Comparison of ENCODE assay signal across 21 mouse cellular contexts in the genomic region with DNA sequence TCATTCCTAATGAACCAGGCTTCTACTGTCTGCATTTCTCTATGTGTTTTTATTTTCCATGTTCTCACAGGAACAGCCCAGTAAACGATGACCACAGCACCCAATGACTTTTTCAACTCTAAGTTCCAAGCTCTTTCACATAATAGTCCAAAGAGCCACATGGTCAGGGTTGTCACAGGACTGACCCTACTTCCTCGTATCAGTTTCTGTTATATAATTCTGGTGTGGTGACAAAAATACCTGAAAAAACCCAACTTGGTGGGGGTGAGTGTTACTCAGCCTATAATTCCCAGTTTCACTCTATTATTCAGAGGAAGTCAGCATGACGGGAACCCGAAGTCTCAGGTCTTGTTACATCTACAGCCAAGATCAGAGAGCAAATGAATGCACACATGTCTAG. TPM values are rescaled to one million over a fixed set of nuclear protein-coding genes. Genes with fewer than 3 reads are reported as not detected.
DNase-seq lines count a peak whose midpoint lies in the region; ATAC-seq and TF ChIP-seq lines count a peak whose summit lies in the region.
"Had no signal": no experiment of that assay in that cellular context is flagged by ENCODE, and none has a peak within 500 bp of the region (broad histone marks: within the 10 kb centered on the region; RNA-seq: fewer than 3 reads in every experiment).

No protein-coding gene starts in this region.

- H3K36me3 ChIP-seq in heart, adult 2 months (ENCODE audit: control insufficient read depth, insufficient read depth, low read length), result peaks cover 33% of the 10 kb centered on the region
- H3K36me3 ChIP-seq in heart, embryonic 16.5 days (ENCODE audit: control insufficient read depth, insufficient read depth), result 0 out of 2 replicates have a peak, but pooled peaks cover 2% of the 10 kb centered on the region
- no peaks in the 10 kb centered on the region for H3K36me3 ChIP-seq in heart, embryonic 10.5 days
- H3K36me3 ChIP-seq in CH12.LX (replicated peaks in 1 of 2; ENCODE audit: control insufficient read depth in 1 of 2, insufficient read depth in 1 of 2, low read length in 1 of 2), result peaks cover 0 to 2% of the 10 kb centered on the region in 2 experiments
- H3K36me3 ChIP-seq: embryonic facial prominence, embryonic 13.5 days; forebrain, embryonic 12.5 days; hindbrain, embryonic 15.5 days had no signal

- in situ Hi-C loops in CH12.LX (cut with MboI; ENCODE audit: low pct_ligation_motif_present, low pct_unique_long_range_greater_than_20kb, low sequenced_read_pairs), result loop anchor here (10.0 kb wide), 1 partner anchor 54 kb away; no protein-coding TSS in a partner anchor

- no peak overlapping the region for H3K4me3 ChIP-seq in heart, adult 2 months
- H3K4me3 ChIP-seq in heart, embryonic 16.5 days (ENCODE audit: low read length), result no peak overlapping the region
- no peak overlapping the region for H3K4me3 ChIP-seq in heart, embryonic 10.5 days
- H3K4me3 ChIP-seq in CH12.LX (replicated peaks in 1 of 3; ENCODE audit: low read depth in 2 of 3, low read length in 2 of 3, poor library complexity in 1 of 3), result no peak overlapping the region
- H3K4me3 ChIP-seq: embryonic facial prominence, embryonic 13.5 days; forebrain, embryonic 12.5 days; hindbrain, embryonic 15.5 days had no signal

- no peak overlapping the region for H3K9ac ChIP-seq in heart, adult 2 months (ENCODE audit: low read depth, low read length)
- no peak overlapping the region for H3K9ac ChIP-seq in heart, embryonic 16.5 days (ENCODE audit: low read length)
- H3K9ac ChIP-seq in CH12.LX (ENCODE audit: insufficient read depth, low read depth), result no peak overlapping the region
- H3K9ac ChIP-seq: embryonic facial prominence, embryonic 13.5 days; forebrain, embryonic 12.5 days; hindbrain, embryonic 15.5 days had no signal

- TF ChIP-seq RAD21 in CH12.LX (IDR thresholded peaks at IDR 0.05; ENCODE audit: low read depth, low read length), result no peak

- peaks cover 19% of the 10 kb centered on the region for H3K4me1 ChIP-seq in heart, adult 2 months (ENCODE audit: control insufficient read depth, insufficient read depth, low read length)
- H3K4me1 ChIP-seq in heart, embryonic 16.5 days (ENCODE audit: control insufficient read depth, insufficient read depth, low read length), result peaks cover 46% of the 10 kb centered on the region
- H3K4me1 ChIP-seq in heart, embryonic 10.5 days, result peaks cover 36% of the 10 kb centered on the region
- peaks cover 15 to 41% of the 10 kb centered on the region in 2 experiments; a peak in 3 of 4 replicates for H3K4me1 ChIP-seq in CH12.LX (ENCODE audit: control insufficient read depth in 1 of 2, insufficient read depth in 2 of 2)
- H3K4me1 ChIP-seq: forebrain, embryonic 12.5 days; hindbrain, embryonic 15.5 days had no signal

- intact Hi-C loops in heart, adult 2 months (cut with DNase I), result no loop called here
- intact Hi-C loops in heart, postnatal 10 days (cut with DNase I), result no loop called here

- 70% methylated on average over 4 of the region's 4 CpGs for WGBS in heart, adult 2 months
- WGBS in heart, embryonic 16.5 days, result 87% methylated on average over 4 of the region's 4 CpGs
- 87% methylated on average over 4 of the region's 4 CpGs for WGBS in heart, embryonic 10.5 days

- no peak for ATAC-seq in heart, embryonic 16.5 days (replicated peaks; ENCODE audit: extremely low read depth, insufficient read depth, low FRiP score)
- peak; percentile 35 for ATAC-seq in megakaryocyte, adult 5-6 weeks (ENCODE audit: poor library complexity, severe bottlenecking)
- ATAC-seq: forebrain, embryonic 16.5 days; inflammation-experienced regulatory T-cells, adult 6 months had no signal

- no peak for TF ChIP-seq POLR2A in heart, adult 2 months (IDR thresholded peaks at IDR 0.05; ENCODE audit: insufficient read depth, low read depth, low read length)
- no peak for TF ChIP-seq POLR2A in CH12.LX (IDR thresholded peaks at IDR 0.05; ENCODE audit: low read depth, low read length)

- no peaks in the 10 kb centered on the region for H3K9me3 ChIP-seq in heart, embryonic 16.5 days (replicated peaks; ENCODE audit: control insufficient read depth, low read length)
- no peaks in the 10 kb centered on the region for H3K9me3 ChIP-seq in heart, embryonic 10.5 days
- no peaks in the 10 kb centered on the region for H3K9me3 ChIP-seq in CH12.LX (replicated peaks; ENCODE audit: low read length)
- H3K9me3 ChIP-seq: embryonic facial prominence, embryonic 13.5 days; forebrain, embryonic 12.5 days; hindbrain, embryonic 15.5 days had no signal

- TF ChIP-seq EP300 in heart, adult 2 months (IDR thresholded peaks at IDR 0.05; ENCODE audit: insufficient read depth, low read depth, low read length), result no peak
- peak; percentile 56; the same call in 1 of the 2 replicates for TF ChIP-seq EP300 in CH12.LX (IDR thresholded peaks at IDR 0.05; ENCODE audit: low read length)

- DNase-seq in heart, adult 2 months, result no peak
- DNase-seq in heart, postnatal 10 days, result no peak
- no peak for DNase-seq in heart, embryonic 10.5 days (ENCODE audit: low spot score)
- peak; percentile 21 for DNase-seq in CH12.LX (ENCODE audit: extremely low read depth)
- no peak for DNase-seq in lung, postnatal 10 days
- no peak for DNase-seq in neural tube, embryonic 10.5 days (ENCODE audit: extremely low spot score, low spot score)
- DNase-seq: adrenal gland, adult 8-10 months; adrenal gland, postnatal 36 days; cerebellum, adult 11 months; cerebellum, adult 9-10 months; cerebellum, postnatal 25 days; gastrocnemius, postnatal 10 days; heart, postnatal 14 days; kidney, adult 18-20 months had no signal

- dilution Hi-C loops in CH12.LX (cut with MboI; ENCODE audit: extremely low pct_ligation_motif_present, extremely low pct_unique_long_range_greater_than_20kb, low sequenced_read_pairs), result no loop called here

- no peak for TF ChIP-seq CTCF in heart, adult 2 months (IDR thresholded peaks at IDR 0.05)
- TF ChIP-seq CTCF in CH12.LX (conservative IDR thresholded peaks at IDR 0.05 in 1 of 2, IDR thresholded peaks at IDR 0.05 in 1 of 2; ENCODE audit: low read depth in 2 of 2, low read length in 2 of 2), result no peak

- H3K27ac ChIP-seq in heart, adult 2 months, result peak overlapping the region; percentile 34; the same call in 1 of the 2 replicates
- peak overlapping the region; percentile 38 for H3K27ac ChIP-seq in heart, embryonic 16.5 days (ENCODE audit: low read length)
- no peak overlapping the region for H3K27ac ChIP-seq in heart, embryonic 10.5 days
- no peak overlapping the region for H3K27ac ChIP-seq in CH12.LX (ENCODE audit: insufficient read depth, low read depth)
- H3K27ac ChIP-seq: embryonic facial prominence, embryonic 13.5 days; forebrain, embryonic 12.5 days; hindbrain, embryonic 15.5 days had no signal

- H3K79me2 ChIP-seq in heart, adult 2 months (replicated peaks; ENCODE audit: control insufficient read depth, insufficient read depth, low read length), result peaks cover 3% of the 10 kb centered on the region; the same call in 1 of the 2 replicates
- peaks cover 4% of the 10 kb centered on the region for H3K79me2 ChIP-seq in CH12.LX (replicated peaks; ENCODE audit: control insufficient read depth, extremely low read depth, insufficient read depth, poor library complexity, severe bottlenecking)

- no peak overlapping the region for H3K4me2 ChIP-seq in heart, embryonic 16.5 days (ENCODE audit: low read depth, low read length)
- peak overlapping the region; percentile 50 for H3K4me2 ChIP-seq in CH12.LX (ENCODE audit: insufficient read depth, low read depth, poor library complexity, severe bottlenecking)
- H3K4me2 ChIP-seq: embryonic facial prominence, embryonic 13.5 days; forebrain, embryonic 12.5 days; hindbrain, embryonic 15.5 days had no signal

- H3K27me3 ChIP-seq in heart, adult 2 months (ENCODE audit: control insufficient read depth, insufficient read depth, low read length), result no peaks in the 10 kb centered on the region
- H3K27me3 ChIP-seq in heart, embryonic 16.5 days (ENCODE audit: control insufficient read depth, insufficient read depth, low read length), result no peaks in the 10 kb centered on the region
- H3K27me3 ChIP-seq in heart, embryonic 10.5 days (ENCODE audit: insufficient read depth, poor library complexity, severe bottlenecking), result no peaks in the 10 kb centered on the region
- H3K27me3 ChIP-seq in CH12.LX (replicated peaks), result no peaks in the 10 kb centered on the region
- H3K27me3 ChIP-seq: embryonic facial prominence, embryonic 13.5 days; forebrain, embryonic 12.5 days; hindbrain, embryonic 15.5 days had no signal

TF ChIP-seq in CH12.LX, 34 proteins besides CTCF, POLR2A, EP300 and RAD21 (continues in another document):
- peak; percentile 38 for TF ChIP-seq BHLHE40 (IDR thresholded peaks at IDR 0.05; ENCODE audit: low read depth, low read length)
- TF ChIP-seq ZNF384 (IDR thresholded peaks at IDR 0.05; ENCODE audit: low read depth, low read length), result no peak
- no peak for TF ChIP-seq RCOR1 (conservative IDR thresholded peaks at IDR 0.05; ENCODE audit: low read depth, low read length)
- no peak for TF ChIP-seq TCF12 (IDR thresholded peaks at IDR 0.05; ENCODE audit: low read depth, low read length)
- TF ChIP-seq E2F4 (IDR thresholded peaks at IDR 0.05; ENCODE audit: insufficient replicate concordance, low read depth, low read length), result no peak
- no peak for TF ChIP-seq USF2 (conservative IDR thresholded peaks at IDR 0.05; ENCODE audit: low read depth, low read length)
- no peak for TF ChIP-seq CHD2 (IDR thresholded peaks at IDR 0.05; ENCODE audit: low read length)
- TF ChIP-seq ETS1 (conservative IDR thresholded peaks at IDR 0.05; ENCODE audit: low read depth, low read length), result peak; percentile 43; the same call in 1 of the 2 replicates
- no peak for TF ChIP-seq NRF1 (IDR thresholded peaks at IDR 0.05; ENCODE audit: low read depth, low read length)
- no peak for TF ChIP-seq MAFK (IDR thresholded peaks at IDR 0.05; ENCODE audit: insufficient replicate concordance, low read length)
- TF ChIP-seq MAX (IDR thresholded peaks at IDR 0.05; ENCODE audit: low read length), result peak; percentile 51; the same call in 1 of the 2 replicates
- TF ChIP-seq NELFE (IDR thresholded peaks at IDR 0.05; ENCODE audit: low read depth, low read length), result no peak
- TF ChIP-seq PAX5 (IDR thresholded peaks at IDR 0.05; ENCODE audit: low read length), result no peak
- TF ChIP-seq MYC (IDR thresholded peaks at IDR 0.05; ENCODE audit: low read depth, low read length), result peak; percentile 77
- peak; percentile 41; the same call in 1 of the 2 replicates for TF ChIP-seq IRF4 (IDR thresholded peaks at IDR 0.05; ENCODE audit: low read depth, low read length)

RNA-seq across cellular contexts. Expression of a gene that starts 45.5 kb away (rescaled TPM):
- total RNA-seq in heart, adult 2 months (2021), result 10 to 100 TPM; 64.1 to 72.0 TPM
- polyA plus RNA-seq in heart, adult 2 months (2012; rRNA removed), result 16.8 and 20.0 TPM in 2 replicates
- total RNA-seq in heart, postnatal 10 days (2021), result 10 to 100 TPM; 94.0 to 95.4 TPM
- polyA plus RNA-seq in heart, embryonic 16.5 days (2015; fragmentation: Nextera tagmentation; extraction: Ambion mirVana), result 45.4 and 47.3 TPM in 2 replicates
- 37.6 and 57.9 TPM in 2 replicates for polyA plus RNA-seq in heart, embryonic 10.5 days (2016; fragmentation: Nextera tagmentation; extraction: Ambion mirVana)
- total RNA-seq in CH12.LX (2012; rRNA removed) (27.4 and 27.7 TPM in 2 replicates), CH12.LX (2014; rRNA removed) (10.2 and 11.4 TPM in 2 replicates)
- 28.0 and 32.5 TPM in 2 replicates for polyA plus RNA-seq in CH12.LX (2012; ENCODE audit: insufficient read length, low read depth)
- total RNA-seq in megakaryocyte, adult 5-6 weeks (2015), result 114 TPM in 2 replicates
- total RNA-seq in megakaryocyte, adult 5-6 weeks (2017), result 266 and 324 TPM in 2 replicates

Comparison
In these comparisons a context has a peak if more than half of its experiments do, and no peak if none do; other contexts are left out.
1. H3K27ac ChIP-seq: peak in heart, adult 2 months (single experiment) and heart, embryonic 16.5 days (single experiment); none in heart, embryonic 10.5 days (single experiment) and CH12.LX (single experiment).